Mouse (Mus musculus) MEL (cell line): ENCODE data around the gene Atp6ap2. TPM values are rescaled to one million over a fixed set of nuclear protein-coding genes. Genes with fewer than 3 reads are reported as not detected.

Experiments
- DNase-seq: peaks from one replicate; pipeline ENCODE4 v3.0.0; 2011; ENCODE audit warnings: low read depth, low spot score
- H3K27ac ChIP-seq: 2 replicates; pipeline ENCODE4 v1.5.1; 2012; ENCODE audit warnings: low read depth, mild to moderate bottlenecking, control low read depth, low read length, moderate library complexity; ENCODE audit not compliant: control insufficient read depth
- H3K27me3 ChIP-seq, 2 experiments: fragments of 150-350 bp in 1 of 2; sonication (generic) in 1 of 2; 2 replicates each; pipeline ENCODE4 v1.6.1; 2012; ENCODE audit warnings: low read length in 2 of 2, mild to moderate bottlenecking in 2 of 2, improper control_type of control experiment in 1 of 2, moderate library complexity in 1 of 2; ENCODE audit not compliant: insufficient read depth in 2 of 2, control insufficient read depth in 1 of 2
- H3K36me3 ChIP-seq, 2 experiments: 2 replicates each; pipeline ENCODE4 v1.6.1; 2012 to 2014; ENCODE audit warnings: low read length in 2 of 2, improper control_type of control experiment in 1 of 2, inconsistent platforms in 1 of 2, mild to moderate bottlenecking in 1 of 2; ENCODE audit not compliant: insufficient read depth in 2 of 2, control insufficient read depth in 1 of 2
- H3K4me1 ChIP-seq, 2 experiments: fragments of 150-350 bp in 1 of 2; sonication (generic) in 1 of 2; 2 replicates each; pipeline ENCODE4 v1.6.1; 2012; ENCODE audit warnings: low read length in 2 of 2, improper control_type of control experiment in 1 of 2, mild to moderate bottlenecking in 1 of 2; ENCODE audit not compliant: insufficient read depth in 2 of 2, control insufficient read depth in 1 of 2
- H3K4me3 ChIP-seq, 2 experiments: fragments of 150-350 bp in 1 of 2; sonication (generic) in 1 of 2; 2 replicates each; pipeline ENCODE4 v1.5.1; 2012; ENCODE audit warnings: low read depth in 2 of 2, low read length in 2 of 2, mild to moderate bottlenecking in 2 of 2, moderate library complexity in 2 of 2, control low read depth in 1 of 2, improper control_type of control experiment in 1 of 2; ENCODE audit not compliant: control insufficient read depth in 1 of 2, insufficient read depth in 1 of 2
- H3K79me2 ChIP-seq: 2 replicates; pipeline ENCODE4 v1.6.1; 2012; ENCODE audit warnings: mild to moderate bottlenecking, low read length, moderate library complexity; ENCODE audit not compliant: control insufficient read depth, poor library complexity, insufficient read depth
- H3K9ac ChIP-seq: 2 replicates; pipeline ENCODE4 v1.6.1; 2012; ENCODE audit warnings: low read depth, mild to moderate bottlenecking, control low read depth, low read length, moderate library complexity; ENCODE audit not compliant: control insufficient read depth, poor library complexity, severe bottlenecking
- H3K9me3 ChIP-seq: fragments of 150-350 bp; sonication (generic); replicated peaks from 2 replicates; pipeline ENCODE4 v1.6.1; 2012; ENCODE audit warnings: mild to moderate bottlenecking, low read length, improper control_type of control experiment, moderate library complexity; ENCODE audit not compliant: insufficient read depth
- BHLHE40 ChIP-seq: IDR thresholded peaks from 2 replicates; pipeline ENCODE4 v1.6.1; 2012; ENCODE audit warnings: low read depth, mild to moderate bottlenecking, inconsistent platforms, low read length, improper control_type of control experiment, borderline replicate concordance
- ELF1 ChIP-seq: IDR thresholded peaks from 2 replicates; pipeline ENCODE4 v1.6.1; 2014; ENCODE audit warnings: low read depth, mild to moderate bottlenecking, inconsistent platforms, low read length, improper control_type of control experiment, moderate library complexity
- EP300 ChIP-seq, 2 experiments: IDR thresholded peaks; 2 replicates each; pipeline ENCODE4 v1.6.1; 2011; ENCODE audit warnings: improper control_type of control experiment in 2 of 2, low read length in 2 of 2, low read depth in 1 of 2, mild to moderate bottlenecking in 1 of 2
- ETS1 ChIP-seq: IDR thresholded peaks from 2 replicates; pipeline ENCODE4 v1.6.1; 2012; ENCODE audit warnings: low read depth, mild to moderate bottlenecking, inconsistent platforms, low read length, improper control_type of control experiment, moderate library complexity
- GABPA ChIP-seq: IDR thresholded peaks from 2 replicates; pipeline ENCODE4 v1.6.1; 2012; ENCODE audit warnings: low read depth, mild to moderate bottlenecking, inconsistent platforms, low read length, improper control_type of control experiment, moderate library complexity
- GATA1 ChIP-seq: IDR thresholded peaks from 2 replicates; pipeline ENCODE4 v1.6.1; 2011; ENCODE audit warnings: low read depth, low read length, improper control_type of control experiment
- JUND ChIP-seq: IDR thresholded peaks from 2 replicates; pipeline ENCODE4 v1.6.1; 2011; ENCODE audit warnings: low read depth, mild to moderate bottlenecking, improper control_type of control experiment, low read length
- KAT2A ChIP-seq: conservative IDR thresholded peaks from 2 replicates; pipeline ENCODE4 v1.6.1; 2012; ENCODE audit warnings: low read depth, low read length, improper control_type of control experiment, inconsistent platforms
- MAFK ChIP-seq: IDR thresholded peaks from 2 replicates; pipeline ENCODE4 v1.6.1; 2011; ENCODE audit warnings: low read depth, mild to moderate bottlenecking, low read length, improper control_type of control experiment, borderline replicate concordance
- MXI1 ChIP-seq: IDR thresholded peaks from 2 replicates; pipeline ENCODE4 v1.6.1; 2011; ENCODE audit warnings: mild to moderate bottlenecking, low read depth, low read length, improper control_type of control experiment
- MYB ChIP-seq: IDR thresholded peaks from 2 replicates; pipeline ENCODE4 v1.6.1; 2011; ENCODE audit warnings: mild to moderate bottlenecking, low read depth, low read length, improper control_type of control experiment
- MYC ChIP-seq: IDR thresholded peaks from 2 replicates; pipeline ENCODE4 v1.6.1; 2011; ENCODE audit warnings: low read depth, mild to moderate bottlenecking, low read length, improper control_type of control experiment, moderate library complexity
- POLR2A ChIP-seq, 2 experiments: IDR thresholded peaks; 2 replicates each; pipeline ENCODE4 v1.6.1; 2011 to 2012; ENCODE audit warnings: low read length in 2 of 2, mild to moderate bottlenecking in 2 of 2, control low read depth in 1 of 2, improper control_type of control experiment in 1 of 2, low read depth in 1 of 2, moderate library complexity in 1 of 2; ENCODE audit not compliant: control insufficient read depth in 1 of 2, insufficient read depth in 1 of 2, poor library complexity in 1 of 2
- POLR2AphosphoS2 ChIP-seq: IDR thresholded peaks from 2 replicates; pipeline ENCODE4 v1.6.1; 2011; ENCODE audit warnings: low read length, improper control_type of control experiment
- POLR2AphosphoS5 ChIP-seq: IDR thresholded peaks from 2 replicates; pipeline ENCODE4 v1.6.1; 2012; ENCODE audit warnings: low read depth, borderline replicate concordance, mild to moderate bottlenecking, inconsistent platforms, low read length, moderate library complexity, mixed read lengths
- RAD21 ChIP-seq: IDR thresholded peaks from 2 replicates; pipeline ENCODE4 v1.6.1; 2011; ENCODE audit warnings: mild to moderate bottlenecking, low read depth, low read length, improper control_type of control experiment
- RCOR1 ChIP-seq: IDR thresholded peaks from 2 replicates; pipeline ENCODE4 v1.6.1; 2012; ENCODE audit warnings: low read depth, mild to moderate bottlenecking, inconsistent platforms, low read length, improper control_type of control experiment
- SIN3A ChIP-seq: IDR thresholded peaks from 2 replicates; pipeline ENCODE4 v1.6.1; 2012; ENCODE audit warnings: low read length, improper control_type of control experiment, inconsistent platforms
- TAL1 ChIP-seq: IDR thresholded peaks from 2 replicates; pipeline ENCODE4 v1.6.1; 2012; ENCODE audit warnings: mild to moderate bottlenecking, inconsistent platforms, low read length, moderate library complexity, mixed read lengths
- TBP ChIP-seq: IDR thresholded peaks from 2 replicates; pipeline ENCODE4 v1.8.0; 2011; ENCODE audit warnings: low read depth, low read length, improper control_type of control experiment
- TCF12 ChIP-seq: IDR thresholded peaks from 2 replicates; pipeline ENCODE4 v1.6.1; 2014; ENCODE audit warnings: low read depth, mild to moderate bottlenecking, inconsistent platforms, low read length, improper control_type of control experiment, moderate library complexity
- UBTF ChIP-seq: IDR thresholded peaks from 2 replicates; pipeline ENCODE4 v1.6.1; 2012; ENCODE audit warnings: low read depth, mild to moderate bottlenecking, inconsistent platforms, low read length, improper control_type of control experiment, moderate library complexity, borderline replicate concordance; ENCODE audit not compliant: insufficient read depth
- USF1 ChIP-seq: IDR thresholded peaks from 2 replicates; pipeline ENCODE4 v1.6.1; 2014; ENCODE audit warnings: low read depth, mild to moderate bottlenecking, inconsistent platforms, low read length, improper control_type of control experiment, moderate library complexity
- USF2 ChIP-seq, 2 experiments: IDR thresholded peaks; 2 replicates each; pipeline ENCODE4 v1.6.1; 2011 to 2012; ENCODE audit warnings: improper control_type of control experiment in 2 of 2, low read length in 2 of 2, borderline replicate concordance in 1 of 2, inconsistent platforms in 1 of 2, low read depth in 1 of 2, mild to moderate bottlenecking in 1 of 2; ENCODE audit not compliant: insufficient read depth in 1 of 2
- ZC3H11A ChIP-seq: IDR thresholded peaks from 2 replicates; pipeline ENCODE4 v1.6.1; 2012; ENCODE audit warnings: low read depth, mild to moderate bottlenecking, inconsistent platforms, low read length, improper control_type of control experiment
- ZNF384 ChIP-seq: IDR thresholded peaks from 2 replicates; pipeline ENCODE4 v1.6.1; 2012; ENCODE audit warnings: low read depth, mild to moderate bottlenecking, inconsistent platforms, low read length, improper control_type of control experiment
- polyA plus RNA-seq, 2 experiments: library from polyadenylated mRNA; stranded (reverse) in 1 of 2; unstranded in 1 of 2; fragments of >175 nt in 1 of 2; fragments of >200 nt in 1 of 2; gene quantifications; 2 replicates each; pipeline versions ENCODE4 v1.2.1 to v1.2.4; 2012; ENCODE audit warnings: low replicate concordance in 2 of 2, low read depth in 1 of 2; ENCODE audit not compliant: insufficient read length in 2 of 2, insufficient read depth in 1 of 2, missing spikeins in 1 of 2
- total RNA-seq: library from RNA; depleted of rRNA; stranded (reverse); fragments of 300-350 nt; gene quantifications from 2 replicates; pipeline ENCODE4 v1.2.3, GENCODE M21; 2012

Gene Atp6ap2
- total and polyA plus RNA-seq, 3 experiments = 47.6 to 323 (median 56.4) TPM

DNA sequence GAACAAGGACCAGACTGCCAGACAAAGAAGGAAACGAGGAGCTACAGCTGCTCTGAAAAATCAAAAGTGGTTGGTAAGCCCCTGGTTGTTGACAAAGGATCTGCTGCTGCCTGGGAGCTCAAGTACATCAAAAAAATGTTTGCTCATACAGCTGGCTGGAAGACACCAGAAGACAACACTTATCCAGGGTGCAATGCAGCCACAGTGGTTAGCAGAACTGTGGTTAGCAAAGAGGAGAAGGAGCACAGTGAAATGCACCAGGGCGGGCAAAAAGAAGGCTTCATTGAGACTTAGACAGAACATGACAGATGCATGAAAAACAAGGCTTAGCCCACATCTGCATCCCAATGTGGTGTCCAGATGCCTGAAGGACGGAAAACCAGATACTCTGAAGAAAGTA, 9.7 kb upstream of the Atp6ap2 start:
- Histone ChIP-seq H3K36me3 (peaks cover 0 to 9% of the 10 kb centered on the region in 2 experiments; a peak in 2 of 4 replicates), H3K9ac (no peak overlapping the region), H3K4me1 (peaks cover 7 to 13% of the 10 kb centered on the region in 2 experiments), H3K9me3 (no peaks in the 10 kb centered on the region), H3K79me2 (no peaks in the 10 kb centered on the region), H3K27me3 (no peaks in the 10 kb centered on the region), H3K4me3 (no peak overlapping the region), H3K27ac (no peak overlapping the region; the same call in 1 of the 2 replicates)
- TF ChIP-seq USF2 (IDR thresholded peaks at IDR 0.05; ENCODE audit: borderline replicate concordance in 1 of 2, insufficient read depth in 1 of 2, low read depth in 1 of 2, low read length in 2 of 2) = no peak
- no peak for TF ChIP-seq ETS1
- no peak for TF ChIP-seq MYB
- TF ChIP-seq MYC = no peak
- no peak for TF ChIP-seq POLR2AphosphoS2
- TF ChIP-seq POLR2AphosphoS5 = no peak
- no peak for TF ChIP-seq MXI1
- TF ChIP-seq POLR2A (IDR thresholded peaks at IDR 0.05; ENCODE audit: control insufficient read depth in 1 of 2, insufficient read depth in 1 of 2, low read depth in 1 of 2, low read length in 2 of 2, poor library complexity in 1 of 2) = no peak
- no peak for TF ChIP-seq BHLHE40
- TF ChIP-seq ZC3H11A = no peak
- TF ChIP-seq ELF1 = no peak
- no peak for TF ChIP-seq JUND
- TF ChIP-seq KAT2A = no peak
- no peak for TF ChIP-seq MAFK
- TF ChIP-seq TBP = no peak
- TF ChIP-seq TAL1 = no peak
- no peak for TF ChIP-seq GABPA
- TF ChIP-seq UBTF = no peak
- peak; percentile 51 for DNase-seq

DNA sequence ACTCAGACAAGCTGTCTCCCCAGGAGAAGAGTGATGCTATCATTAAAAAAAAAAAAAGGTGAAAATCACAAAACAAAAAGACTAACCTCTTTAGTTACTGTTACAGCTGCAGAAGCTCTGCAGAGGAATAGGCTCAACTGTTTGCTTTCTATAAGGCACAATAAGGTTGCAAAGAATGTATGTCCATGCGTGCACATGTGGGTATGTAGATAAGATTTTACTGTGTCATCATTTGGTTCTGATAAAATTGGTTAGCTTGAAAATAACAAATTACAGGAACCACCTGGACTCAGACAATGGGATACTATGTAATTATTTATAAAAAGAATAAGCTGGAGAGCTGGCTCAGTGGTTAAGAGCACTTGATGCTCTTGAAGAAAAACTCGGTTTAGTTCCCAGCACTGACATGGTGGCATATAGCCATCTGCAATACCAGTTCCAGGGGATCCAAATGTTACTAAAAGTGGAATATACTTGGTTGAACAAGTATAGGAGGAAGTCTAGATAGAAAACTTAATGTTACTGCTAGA, 9.2 kb upstream of the Atp6ap2 start:
- TF ChIP-seq ZC3H11A = no peak
- TF ChIP-seq ETS1 = peak; percentile 91
- TF ChIP-seq USF1 = no peak
- TF ChIP-seq TAL1 = peak; percentile 26; the same call in 1 of the 2 replicates
- TF ChIP-seq RCOR1 = peak; percentile 44; the same call in 1 of the 2 replicates
- TF ChIP-seq MYC = peak; percentile 42; the same call in 1 of the 2 replicates
- TF ChIP-seq ZNF384 = peak; percentile 59; the same call in 1 of the 2 replicates
- peak; percentile 71 for TF ChIP-seq GATA1
- TF ChIP-seq EP300 (IDR thresholded peaks at IDR 0.05; ENCODE audit: low read depth in 1 of 2, low read length in 2 of 2) = peak; percentile 72 to 73
- peak; percentile 65; the same call in 1 of the 2 replicates for TF ChIP-seq MXI1
- TF ChIP-seq RAD21 = no peak
- TF ChIP-seq BHLHE40 = peak; percentile 67; the same call in 1 of the 2 replicates
- peak; percentile 83 for TF ChIP-seq TCF12
- TF ChIP-seq SIN3A = peak; percentile 40; the same call in 1 of the 2 replicates
- TF ChIP-seq, all 39 proteins: peak for 11
- H3K4me1 ChIP-seq = peaks cover 7 to 13% of the 10 kb centered on the region in 2 experiments

More for the DNA sequence above, 9.2 kb upstream of the Atp6ap2 start:
- Histone ChIP-seq H3K27ac (no peak overlapping the region; the same call in 1 of the 2 replicates), H3K79me2 (no peaks in the 10 kb centered on the region), H3K4me3 (no peak overlapping the region), H3K9me3 (no peaks in the 10 kb centered on the region), H3K27me3 (no peaks in the 10 kb centered on the region), H3K36me3 (peaks cover 0 to 9% of the 10 kb centered on the region in 2 experiments; a peak in 2 of 4 replicates), H3K9ac (no peak overlapping the region)
- peak; percentile 54 for DNase-seq
